ENCODE assay signal across 7 mouse cellular contexts in the genomic region with DNA sequence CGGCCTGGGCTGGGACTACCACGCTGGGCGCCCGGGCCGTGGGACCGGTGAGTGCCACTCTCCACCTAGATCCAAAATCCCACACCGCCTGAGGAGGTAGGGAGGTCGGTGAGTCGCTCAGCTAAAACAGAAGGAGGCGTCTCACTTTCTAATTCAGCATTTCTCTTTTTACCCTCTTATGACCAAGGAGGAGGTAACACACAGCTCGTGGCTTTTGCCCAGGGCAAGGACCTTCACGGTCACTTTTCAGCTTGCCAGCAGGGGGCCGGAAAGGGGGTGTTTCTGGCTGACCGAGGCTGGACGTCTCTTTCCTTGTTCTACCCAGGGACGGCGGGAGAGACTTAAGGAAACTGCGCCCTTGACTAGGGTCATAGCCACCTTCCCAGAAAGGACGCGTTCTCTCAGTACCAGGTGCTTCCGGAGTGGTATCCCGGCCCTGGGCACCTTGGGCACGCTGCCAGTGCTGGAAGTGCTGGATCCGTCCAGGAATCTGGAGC. TPM values are rescaled to one million over a fixed set of nuclear protein-coding genes. Genes with fewer than 3 reads are reported as not detected.
DNase-seq lines count a peak whose midpoint lies in the region; ATAC-seq and TF ChIP-seq lines count a peak whose summit lies in the region.

No protein-coding gene starts in this region.

- TF ChIP-seq POLR2A in bone marrow macrophage, adult 2 months (IDR thresholded peaks at IDR 0.05; ENCODE audit: borderline replicate concordance, low read depth, low read length), result no peak

- no peaks in the 10 kb centered on the region for H3K27me3 ChIP-seq in forebrain, embryonic 11.5 days (ENCODE audit: control insufficient read depth, insufficient read depth, low read length)

- WGBS in forebrain, embryonic 11.5 days, result under 1% methylated on average over 24 of the region's 24 CpGs

- peak; percentile 44 for ATAC-seq in forebrain, embryonic 11.5 days (replicated peaks; ENCODE audit: low FRiP score)
- peak; percentile 38 for ATAC-seq in megakaryocyte-erythroid progenitor cell, adult 5-6 weeks (replicated peaks; ENCODE audit: low FRiP score, low TSS enrichment, poor library complexity, severe bottlenecking)

- peak overlapping the region; percentile 67 for H3K9ac ChIP-seq in forebrain, embryonic 11.5 days (ENCODE audit: low read length)

- H3K27ac ChIP-seq in bone marrow macrophage, adult 2 months (ENCODE audit: insufficient read depth, low read depth, low read length), result peak overlapping the region; percentile 66
- peak overlapping the region; percentile 71; the same call in 1 of the 2 replicates for H3K27ac ChIP-seq in forebrain, embryonic 11.5 days (ENCODE audit: low read depth, low read length)

- 0 out of 2 replicates have a peak, but pooled peaks have one; percentile 22 for TF ChIP-seq CTCF in bone marrow macrophage, adult 2 months (IDR thresholded peaks at IDR 0.05; ENCODE audit: low read depth, low read length)

- peak; percentile 78 for DNase-seq in MN1 (ENCODE audit: low spot score)
- DNase-seq in forebrain, embryonic 11.5 days (ENCODE audit: low spot score), result peak; percentile 78
- peak; percentile 57 to 67 for DNase-seq in heart, postnatal 14 days
- DNase-seq in kidney, postnatal 4 days, result peak; percentile 78 to 85
- peak; percentile 16 to 47 for DNase-seq in spleen, postnatal 36 days (ENCODE audit: low spot score in 2 of 2)

- H3K9me3 ChIP-seq in forebrain, embryonic 11.5 days (ENCODE audit: control insufficient read depth, low read length), result no peaks in the 10 kb centered on the region

- peak overlapping the region; percentile 88 for H3K4me3 ChIP-seq in bone marrow macrophage, adult 2 months (ENCODE audit: insufficient read depth, low read length)
- peak overlapping the region; percentile 78 for H3K4me3 ChIP-seq in forebrain, embryonic 11.5 days (ENCODE audit: low read depth, low read length)

- H3K4me1 ChIP-seq in bone marrow macrophage, adult 2 months (ENCODE audit: control insufficient read depth, insufficient read depth, low read length), result peaks cover 7% of the 10 kb centered on the region
- H3K4me1 ChIP-seq in forebrain, embryonic 11.5 days (replicated peaks; ENCODE audit: control insufficient read depth, insufficient read depth, low read length), result peaks cover 10% of the 10 kb centered on the region

- intact Hi-C loops in heart, postnatal 14 days (cut with DNase I), result no loop called here

- H3K36me3 ChIP-seq in forebrain, embryonic 11.5 days (ENCODE audit: control insufficient read depth, insufficient read depth, low read length), result peaks cover 2% of the 10 kb centered on the region; the same call in 1 of the 2 replicates

- H3K4me2 ChIP-seq in forebrain, embryonic 11.5 days (ENCODE audit: low read depth, low read length, severe bottlenecking), result peak overlapping the region; percentile 92

RNA-seq across cellular contexts. Expression of a gene that starts 0.4 kb away (rescaled TPM):
- polyA plus RNA-seq in bone marrow macrophage, adult 2 months (2012; ENCODE audit: insufficient read depth, insufficient read length, missing spikeins), result 2.6 and 4.0 TPM in 2 replicates
- 3.7 and 3.9 TPM in 2 replicates for polyA plus RNA-seq in forebrain, embryonic 11.5 days (2014; fragmentation: Nextera tagmentation; extraction: Ambion mirVana)
- 1 to 10 TPM; 5.3 to 6.0 TPM for total RNA-seq in heart, postnatal 14 days (2021)
- total RNA-seq in megakaryocyte-erythroid progenitor cell, adult 5-6 weeks (2014; fragmentation: Nextera tagmentation), result 10.2 and 11.1 TPM in 2 replicates
- total RNA-seq in megakaryocyte-erythroid progenitor cell, adult 5-6 weeks (2017), result 12.3 and 14.5 TPM in 2 replicates

RNA-seq across cellular contexts. Expression of a gene that starts 0.6 kb away (rescaled TPM):
- polyA plus RNA-seq in bone marrow macrophage, adult 2 months (2012; ENCODE audit: insufficient read depth, insufficient read length, missing spikeins), result 1.9 and 2.3 TPM in 2 replicates
- polyA plus RNA-seq in forebrain, embryonic 11.5 days (2014; fragmentation: Nextera tagmentation; extraction: Ambion mirVana), result 11.8 and 13.6 TPM in 2 replicates
- total RNA-seq in heart, postnatal 14 days (2021), result 10 to 100 TPM; 10.6 to 10.7 TPM
- total RNA-seq in megakaryocyte-erythroid progenitor cell, adult 5-6 weeks (2014; fragmentation: Nextera tagmentation), result 15.2 and 24.5 TPM in 2 replicates
- 3.5 and 10.3 TPM in 2 replicates for total RNA-seq in megakaryocyte-erythroid progenitor cell, adult 5-6 weeks (2017)

RNA-seq across cellular contexts. Expression of a gene that starts 9.9 kb away (rescaled TPM):
- polyA plus RNA-seq in bone marrow macrophage, adult 2 months (2012; ENCODE audit: insufficient read depth, insufficient read length, missing spikeins), result 88.5 and 105 TPM in 2 replicates
- 68.3 and 68.7 TPM in 2 replicates for polyA plus RNA-seq in forebrain, embryonic 11.5 days (2014; fragmentation: Nextera tagmentation; extraction: Ambion mirVana)
- 10 to 100 TPM; 49.6 to 55.7 TPM for total RNA-seq in heart, postnatal 14 days (2021)
- total RNA-seq in megakaryocyte-erythroid progenitor cell, adult 5-6 weeks (2014; fragmentation: Nextera tagmentation), result 91.1 and 108 TPM in 2 replicates
- total RNA-seq in megakaryocyte-erythroid progenitor cell, adult 5-6 weeks (2017), result 155 and 184 TPM in 2 replicates

RNA-seq across cellular contexts. Expression of a gene that starts 35.7 kb away (rescaled TPM):
- polyA plus RNA-seq in bone marrow macrophage, adult 2 months (2012; ENCODE audit: insufficient read depth, insufficient read length, missing spikeins), result 12.1 and 15.0 TPM in 2 replicates
- 70.0 and 78.2 TPM in 2 replicates for polyA plus RNA-seq in forebrain, embryonic 11.5 days (2014; fragmentation: Nextera tagmentation; extraction: Ambion mirVana)
- total RNA-seq in heart, postnatal 14 days (2021), result 1 to 10 TPM; 8.5 to 8.6 TPM
- total RNA-seq in megakaryocyte-erythroid progenitor cell, adult 5-6 weeks (2014; fragmentation: Nextera tagmentation), result 32.7 and 51.7 TPM in 2 replicates
- 31.9 and 41.2 TPM in 2 replicates for total RNA-seq in megakaryocyte-erythroid progenitor cell, adult 5-6 weeks (2017)

RNA-seq across cellular contexts. Expression of a gene that starts 51.7 kb away (rescaled TPM):
- 16.3 and 16.8 TPM in 2 replicates for polyA plus RNA-seq in bone marrow macrophage, adult 2 months (2012; ENCODE audit: insufficient read depth, insufficient read length, missing spikeins)
- polyA plus RNA-seq in forebrain, embryonic 11.5 days (2014; fragmentation: Nextera tagmentation; extraction: Ambion mirVana), result 12.6 TPM in 2 replicates
- total RNA-seq in heart, postnatal 14 days (2021), result 100 to 1,000 TPM; 114 to 125 TPM
- 48.3 and 77.1 TPM in 2 replicates for total RNA-seq in megakaryocyte-erythroid progenitor cell, adult 5-6 weeks (2014; fragmentation: Nextera tagmentation)
- total RNA-seq in megakaryocyte-erythroid progenitor cell, adult 5-6 weeks (2017), result 22.0 and 43.6 TPM in 2 replicates

Comparison
In these comparisons a context has a peak if more than half of its experiments do, and no peak if none do; other contexts are left out.
1. Peak in every context shown above with its lines: DNase-seq, ATAC-seq, H3K4me3 ChIP-seq and H3K27ac ChIP-seq.
2. DNase-seq: peak in every context shown above with its lines; median percentile 82 in kidney, postnatal 4 days; 78 in MN1; 78 in forebrain, embryonic 11.5 days; 62 in heart, postnatal 14 days; 32 in spleen, postnatal 36 days.